Mouse (Mus musculus) E14TG2a.4 (cell line): ENCODE data around the gene Prkcg.

ENCODE experiments used
- CTCF ChIP-seq: conservative IDR thresholded peaks from 2 replicates; pipeline ENCODE4 v1.5.1; 2014; ENCODE audit warnings: low read length
- NANOG ChIP-seq: IDR thresholded peaks from 2 replicates; pipeline ENCODE4 v1.6.1; 2014; ENCODE audit warnings: borderline replicate concordance, low read length, mixed read lengths
- POU5F1 ChIP-seq: IDR thresholded peaks from 2 replicates; pipeline ENCODE4 v1.6.1; 2014; ENCODE audit warnings: low read length, borderline replicate concordance

GRCm38 (mm10) chr7:3290257-3291033, 1.5 kb downstream of the Prkcg start:
- no peak for TF ChIP-seq CTCF
- no peak for TF ChIP-seq NANOG
- TF ChIP-seq POU5F1: no peak
